Mouse (Mus musculus) heart, adult 2 months (tissue): ENCODE measurements around the gene Ifitm5. TPM values are rescaled to one million over a fixed set of nuclear protein-coding genes. Genes with fewer than 3 reads are reported as not detected.

Experiments used
- DNase-seq, 2 experiments: peaks; one replicate each; pipeline ENCODE4 v3.0.0; 2021
- H3K27ac ChIP-seq: fragments of 200-600 bp; 2 replicates; pipeline ENCODE4 v1.8.1; 2022
- H3K27me3 ChIP-seq: fragments of 200-500 bp; 2 replicates; pipeline ENCODE4 v1.6.1; 2012; ENCODE audit warnings: mild to moderate bottlenecking, low read length, inconsistent platforms, mixed read lengths; ENCODE audit not compliant: control insufficient read depth, insufficient read depth
- H3K36me3 ChIP-seq: fragments of 200-500 bp; 2 replicates; pipeline ENCODE4 v1.6.1; 2012; ENCODE audit warnings: low read length, inconsistent platforms; ENCODE audit not compliant: control insufficient read depth, insufficient read depth
- H3K4me1 ChIP-seq: fragments of 200-500 bp; 2 replicates; pipeline ENCODE4 v1.6.1; 2011; ENCODE audit warnings: low read length; ENCODE audit not compliant: control insufficient read depth, insufficient read depth
- H3K4me3 ChIP-seq: fragments of 200-600 bp; 2 replicates; pipeline ENCODE4 v1.8.1; 2022
- H3K79me2 ChIP-seq: fragments of 200-500 bp; replicated peaks from 2 replicates; pipeline ENCODE4 v1.6.1; 2012; ENCODE audit warnings: mild to moderate bottlenecking, inconsistent platforms, low read length, moderate library complexity, mixed read lengths; ENCODE audit not compliant: control insufficient read depth, insufficient read depth
- H3K9ac ChIP-seq: fragments of 200-500 bp; 2 replicates; pipeline ENCODE4 v1.6.1; 2012; ENCODE audit warnings: low read depth, mild to moderate bottlenecking, control low read depth, inconsistent platforms, low read length, mixed read lengths
- CTCF ChIP-seq: fragments of 200-600 bp; IDR thresholded peaks from 2 replicates; pipeline ENCODE4 v1.8.1; 2022; ENCODE audit warnings: antibody characterized with exemption, mild to moderate bottlenecking, moderate library complexity
- EP300 ChIP-seq: fragments of 200-500 bp; IDR thresholded peaks from 2 replicates; pipeline ENCODE4 v1.6.1; 2011; ENCODE audit warnings: low read depth, low read length, control low read depth; ENCODE audit not compliant: insufficient read depth
- POLR2A ChIP-seq: fragments of 200-500 bp; IDR thresholded peaks from 2 replicates; pipeline ENCODE4 v1.6.1; 2011; ENCODE audit warnings: mild to moderate bottlenecking, low read depth, low read length, control low read depth; ENCODE audit not compliant: insufficient read depth
- WGBS: fragments of 180-500 bp; shearing (Covaris S2); methylation state at CpG from one replicate; pipeline ENCODE4 v1.1.7; 2018; 5-methylcytosine and 5-hydroxymethylcytosine counted together
- intact Hi-C: fragments of 180-260 bp; cut with DNase I; formaldehyde crosslinking; loops from one replicate; pipeline ENCODE4 v1.15.1; 2025
- polyA plus RNA-seq: library from polyadenylated mRNA; depleted of rRNA; stranded (reverse); fragments of >200 nt; gene quantifications from 2 replicates; pipeline ENCODE4 v1.2.3, GENCODE M21; 2012
- total RNA-seq, 2 experiments: library from RNA; stranded (reverse); gene quantifications; 2 replicates each; pipeline ENCODE4 v1.2.3; 2021

The Ifitm5 gene
- total and polyA plus RNA-seq, 3 experiments: 0.32 to 2.0 (median 0.34) TPM

- Histone ChIP-seq H3K4me1 (peaks cover 4% of the 10 kb centered on the region), H3K27me3 (peaks cover 18% of the 10 kb centered on the region), H3K27ac (no peak overlapping the region), H3K36me3 (no peaks in the 10 kb centered on the region), H3K9ac (no peak overlapping the region), H3K4me3 (peak overlapping the region; percentile 30), H3K79me2 (no peaks in the 10 kb centered on the region)
- 24% methylated on average over 30 of the region's 30 CpGs for WGBS
- TF ChIP-seq CTCF (no peak), POLR2A (no peak), EP300 (no peak)
- no peak for DNase-seq
- intact Hi-C loops: no loop called here
Measured at GRCm38 (mm10) chr7:140923070-140923775, 26.9 kb downstream of the Ifitm5 start.

GRCm38 (mm10) chr7:140922398-140923069, 27.6 kb downstream of the Ifitm5 start:
- Histone ChIP-seq H3K27ac (no peak overlapping the region), H3K36me3 (no peaks in the 10 kb centered on the region), H3K9ac (no peak overlapping the region), H3K4me3 (peak overlapping the region; percentile 30), H3K27me3 (peaks cover 18% of the 10 kb centered on the region), H3K4me1 (peaks cover 4% of the 10 kb centered on the region), H3K79me2 (no peaks in the 10 kb centered on the region)
- peak; percentile 64 to 75 for DNase-seq
- no peak for TF ChIP-seq EP300
- TF ChIP-seq POLR2A: no peak
- TF ChIP-seq CTCF: no peak
- intact Hi-C loops: no loop called here
- 1% methylated on average over 49 of the region's 49 CpGs for WGBS

- no peak overlapping the region for H3K9ac ChIP-seq
- no peaks in the 10 kb centered on the region for H3K36me3 ChIP-seq
- H3K27me3 ChIP-seq: peaks cover 18% of the 10 kb centered on the region
- H3K4me1 ChIP-seq: peaks cover 4% of the 10 kb centered on the region
- H3K4me3 ChIP-seq: no peak overlapping the region
- intact Hi-C loops: no loop called here
- H3K27ac ChIP-seq: no peak overlapping the region
- no peaks in the 10 kb centered on the region for H3K79me2 ChIP-seq
- WGBS: 30% methylated on average over 22 of the region's 22 CpGs
- TF ChIP-seq EP300: no peak
- TF ChIP-seq POLR2A: no peak
- TF ChIP-seq CTCF: no peak
- no peak for DNase-seq
Measured at GRCm38 (mm10) chr7:140921225-140921975, 28.7 kb downstream of the Ifitm5 start.

GRCm38 (mm10) chr7:140920418-140921029, 29.6 kb downstream of the Ifitm5 start, which contains the start of gene Nlrp6:
Nlrp6 (plus strand) TSS chr7:140920902.
- peaks cover 18% of the 10 kb centered on the region for H3K27me3 ChIP-seq
- DNase-seq: no peak
- WGBS: 74% methylated on average over 8 of the region's 8 CpGs
- H3K4me3 ChIP-seq: no peak within 1 kb of the TSS
- H3K79me2 ChIP-seq: no peaks in the 10 kb centered on the region
- peaks cover 4% of the 10 kb centered on the region for H3K4me1 ChIP-seq
- no peak for TF ChIP-seq EP300
- H3K27ac ChIP-seq: no peak within 1 kb of the TSS
- H3K36me3 ChIP-seq: no peaks in the 10 kb centered on the region
- H3K9ac ChIP-seq: no peak within 1 kb of the TSS
- intact Hi-C loops: no loop called here

- intact Hi-C loops: no loop called here
- no peak for DNase-seq
- H3K4me3 ChIP-seq: no peak overlapping the region
- H3K4me1 ChIP-seq: peaks cover 4% of the 10 kb centered on the region
- H3K36me3 ChIP-seq: no peaks in the 10 kb centered on the region
- whole genome bisulfite sequencing: 39% methylated on average over 4 of the region's 4 CpGs
- no peaks in the 10 kb centered on the region for H3K79me2 ChIP-seq
- H3K27ac ChIP-seq: no peak overlapping the region
- peaks cover 18% of the 10 kb centered on the region for H3K27me3 ChIP-seq
- TF ChIP-seq EP300 (no peak), POLR2A (no peak), CTCF (no peak)
- H3K9ac ChIP-seq: no peak overlapping the region
Measured at GRCm38 (mm10) chr7:140919911-140920310, 30.2 kb downstream of the Ifitm5 start.
